Mouse (Mus musculus): Measurements from ENCODE around the gene Ndufs5. TPM values are rescaled to one million over a fixed set of nuclear protein-coding genes. Genes with fewer than 3 reads are reported as not detected.

The Ndufs5 gene
- polyA plus RNA-seq, 1 experiment from 2014 or later, result 257 TPM

DNA sequence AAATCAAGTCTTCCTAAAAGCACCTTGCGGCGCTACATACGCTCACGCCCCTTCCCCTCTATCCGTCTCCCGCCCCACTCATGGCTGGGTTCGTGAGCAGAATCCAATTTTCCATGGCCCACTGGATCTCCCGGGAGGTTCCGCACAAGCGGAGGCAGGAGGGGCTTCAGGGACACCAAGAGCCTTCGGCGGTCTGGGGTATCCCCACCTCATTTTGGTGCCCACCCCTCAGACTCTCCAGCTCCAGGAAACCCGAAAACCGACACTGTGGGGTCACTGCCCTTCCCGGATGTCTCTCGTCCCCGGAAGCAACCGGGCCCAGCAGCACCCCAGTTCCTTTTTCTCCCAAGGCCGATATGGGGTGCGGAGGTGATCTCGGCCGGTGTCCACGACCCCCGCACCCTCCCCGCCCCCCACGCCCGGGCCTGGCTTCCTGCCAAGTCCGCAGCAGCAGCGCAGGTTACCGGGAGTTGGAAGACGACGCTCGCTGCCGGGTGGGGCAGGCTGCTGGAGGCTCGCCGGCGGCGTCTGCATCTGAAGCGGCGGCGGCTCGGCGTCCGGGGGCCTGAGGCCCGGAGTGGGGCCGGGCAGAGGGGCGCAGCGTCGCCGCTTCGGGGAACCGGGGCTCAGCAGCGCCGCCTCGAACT lies 31.6 kb upstream of the Ndufs5 start:
- under 1% methylated on average over 45 of the region's 55 CpGs for WGBS (ENCODE audit: insufficient replicate concordance)

GRCm38 (mm10) chr4:123748726-123749415 lies 30.9 kb upstream of the Ndufs5 start:
- Histone ChIP-seq H3K27ac (ENCODE audit: low read depth) (peak overlapping the region; percentile 41; the same call in 1 of the 2 replicates), H3K4me3 (ENCODE audit: low read depth, low read length) (peak overlapping the region; percentile 86), H3K4me1 (ENCODE audit: insufficient read depth) (peaks cover 8% of the 10 kb centered on the region), H3K4me2 (ENCODE audit: low read depth, low read length) (peak overlapping the region; percentile 87), H3K9ac (replicated peaks) (peak overlapping the region; percentile 91), H3K36me3 (replicated peaks; ENCODE audit: insufficient read depth, low read length) (0 out of 2 replicates have a peak, but pooled peaks cover 4% of the 10 kb centered on the region), H3K27me3 (ENCODE audit: insufficient read depth, low read length) (no peaks in the 10 kb centered on the region), H3K9me3 (ENCODE audit: low read length) (no peaks in the 10 kb centered on the region)
- DNase-seq, result no peak
- 6% methylated on average over 10 of the region's 10 CpGs for WGBS (ENCODE audit: insufficient replicate concordance)
- no peak for TF ChIP-seq EP300 (IDR thresholded peaks at IDR 0.05; ENCODE audit: low read depth)
- no peak for TF ChIP-seq CTCF (IDR thresholded peaks at IDR 0.05; ENCODE audit: low read depth)
- no peak for ATAC-seq

More for the DNA sequence above, 31.6 kb upstream of the Ndufs5 start:
- Histone ChIP-seq H3K4me3 (ENCODE audit: low read depth, low read length) (peak overlapping the region; percentile 86), H3K4me1 (ENCODE audit: insufficient read depth) (peaks cover 8% of the 10 kb centered on the region), H3K4me2 (ENCODE audit: low read depth, low read length) (peak overlapping the region; percentile 87), H3K36me3 (replicated peaks; ENCODE audit: insufficient read depth, low read length) (0 out of 2 replicates have a peak, but pooled peaks cover 4% of the 10 kb centered on the region), H3K27ac (ENCODE audit: low read depth) (peak overlapping the region; percentile 88), H3K27me3 (ENCODE audit: insufficient read depth, low read length) (no peaks in the 10 kb centered on the region), H3K9me3 (ENCODE audit: low read length) (no peaks in the 10 kb centered on the region), H3K9ac (replicated peaks) (peak overlapping the region; percentile 91)
- TF ChIP-seq EP300 (IDR thresholded peaks at IDR 0.05; ENCODE audit: low read depth), result no peak
- no peak for TF ChIP-seq CTCF (IDR thresholded peaks at IDR 0.05; ENCODE audit: low read depth)
- ATAC-seq (peak; percentile 68), DNase-seq (peak; percentile 72)

DNA sequence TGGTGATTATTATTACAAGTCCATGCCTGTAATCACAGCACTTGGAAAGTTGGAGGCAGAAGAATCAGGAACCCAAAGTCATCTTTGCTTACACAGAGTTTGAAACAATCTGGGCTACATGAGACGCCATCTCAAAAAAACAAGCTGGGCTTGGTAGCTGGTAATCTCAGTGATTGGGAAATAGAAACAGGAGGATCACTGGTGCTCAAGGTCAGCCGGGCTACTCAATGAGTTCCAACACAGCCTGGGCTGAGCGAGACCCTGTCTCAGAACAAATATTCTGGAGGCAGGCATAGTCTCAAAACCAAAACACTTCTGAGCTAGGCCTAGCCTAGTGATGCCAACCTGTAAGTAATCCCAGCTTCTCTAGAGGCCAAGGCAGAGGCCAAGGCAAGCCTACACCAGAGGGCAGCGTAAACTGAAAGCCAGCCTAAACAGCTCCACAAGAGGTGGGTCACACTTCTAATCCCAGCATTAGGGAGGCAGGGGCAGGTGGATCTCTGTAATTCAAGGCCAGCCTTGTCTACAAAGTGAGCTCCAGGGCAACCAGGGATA lies 27.3 kb upstream of the Ndufs5 start:
- no peak for ATAC-seq
- TF ChIP-seq CTCF (IDR thresholded peaks at IDR 0.05; ENCODE audit: low read depth), result no peak
- no peak for TF ChIP-seq EP300 (IDR thresholded peaks at IDR 0.05; ENCODE audit: low read depth)
- H3K4me2 ChIP-seq (ENCODE audit: low read depth, low read length), result no peak overlapping the region
- no peak overlapping the region for H3K4me3 ChIP-seq (ENCODE audit: low read depth, low read length)
- H3K27me3 ChIP-seq (ENCODE audit: insufficient read depth, low read length), result no peaks in the 10 kb centered on the region
- DNase-seq, result no peak
- WGBS (ENCODE audit: insufficient replicate concordance), result 73% methylated on average over 4 of the region's 4 CpGs
- H3K9me3 ChIP-seq (ENCODE audit: low read length), result no peaks in the 10 kb centered on the region
- H3K4me1 ChIP-seq (ENCODE audit: insufficient read depth), result peaks cover 8% of the 10 kb centered on the region
- peaks cover 29% of the 10 kb centered on the region for H3K36me3 ChIP-seq (replicated peaks; ENCODE audit: insufficient read depth, low read length)
- H3K9ac ChIP-seq (replicated peaks), result no peak overlapping the region
- peak overlapping the region; percentile 11; the same call in 1 of the 2 replicates for H3K27ac ChIP-seq (ENCODE audit: low read depth)

DNA sequence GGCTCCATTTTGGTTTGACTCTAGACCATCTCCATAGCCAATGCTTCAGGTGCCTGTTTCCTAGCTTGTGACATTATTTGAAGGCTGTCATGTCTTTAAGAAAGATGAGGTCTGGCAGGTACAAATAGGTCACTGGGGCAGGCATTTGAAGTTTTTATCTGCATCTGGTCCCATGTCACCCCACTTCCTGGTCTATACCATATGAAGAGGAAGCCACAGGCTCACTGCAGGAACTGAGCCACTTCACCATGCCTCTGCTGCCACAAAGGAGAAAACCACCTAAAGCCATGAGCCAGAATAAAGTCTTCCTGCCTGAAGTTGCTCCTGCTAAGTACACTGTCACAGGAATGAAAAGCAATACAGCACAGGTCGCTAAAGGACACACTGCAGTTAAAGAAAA lies 24.9 kb upstream of the Ndufs5 start:
- no peak overlapping the region for H3K4me2 ChIP-seq (ENCODE audit: low read depth, low read length)
- DNase-seq (no peak), ATAC-seq (no peak)
- H3K36me3 ChIP-seq (replicated peaks; ENCODE audit: insufficient read depth, low read length), result peaks cover 52% of the 10 kb centered on the region
- WGBS (ENCODE audit: insufficient replicate concordance), result 48% methylated on average over 1 of the region's 1 CpGs
- H3K9ac ChIP-seq (replicated peaks), result no peak overlapping the region
- H3K27me3 ChIP-seq (ENCODE audit: insufficient read depth, low read length), result no peaks in the 10 kb centered on the region
- no peaks in the 10 kb centered on the region for H3K4me1 ChIP-seq (ENCODE audit: insufficient read depth)
- no peaks in the 10 kb centered on the region for H3K9me3 ChIP-seq (ENCODE audit: low read length)
- H3K27ac ChIP-seq (ENCODE audit: low read depth), result no peak overlapping the region
- no peak for TF ChIP-seq EP300 (IDR thresholded peaks at IDR 0.05; ENCODE audit: low read depth)
- TF ChIP-seq CTCF (IDR thresholded peaks at IDR 0.05; ENCODE audit: low read depth), result no peak
- no peak overlapping the region for H3K4me3 ChIP-seq (ENCODE audit: low read depth, low read length)

DNA sequence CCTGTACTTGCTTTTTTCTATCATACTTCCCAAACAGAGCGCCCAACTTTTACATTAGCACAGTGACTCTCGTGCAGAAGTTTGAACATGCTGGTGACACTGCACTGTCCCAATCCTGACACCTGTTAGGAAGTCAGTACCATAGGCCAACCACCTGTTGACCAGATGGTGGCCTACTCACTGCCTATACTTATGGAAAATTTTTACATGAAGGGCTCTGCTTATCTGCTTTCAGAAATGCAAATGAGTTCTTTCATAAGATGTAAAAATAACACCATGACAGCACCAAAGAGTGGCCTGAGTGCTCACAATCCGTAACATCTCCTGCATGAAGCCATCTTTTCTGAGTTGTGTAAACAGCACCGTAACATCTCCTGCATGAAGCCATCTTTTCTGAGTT lies 20.7 kb upstream of the Ndufs5 start:
- Histone ChIP-seq H3K4me2 (ENCODE audit: low read depth, low read length) (no peak overlapping the region), H3K4me1 (ENCODE audit: insufficient read depth) (no peaks in the 10 kb centered on the region), H3K27ac (ENCODE audit: low read depth) (no peak overlapping the region), H3K4me3 (ENCODE audit: low read depth, low read length) (no peak overlapping the region), H3K9me3 (ENCODE audit: low read length) (no peaks in the 10 kb centered on the region), H3K27me3 (ENCODE audit: insufficient read depth, low read length) (no peaks in the 10 kb centered on the region), H3K36me3 (replicated peaks; ENCODE audit: insufficient read depth, low read length) (peaks cover 65% of the 10 kb centered on the region), H3K9ac (replicated peaks) (no peak overlapping the region)
- no peak for TF ChIP-seq CTCF (IDR thresholded peaks at IDR 0.05; ENCODE audit: low read depth)
- no peak for TF ChIP-seq EP300 (IDR thresholded peaks at IDR 0.05; ENCODE audit: low read depth)
- DNase-seq (no peak), ATAC-seq (no peak)
- WGBS (ENCODE audit: insufficient replicate concordance), result 88% methylated on average over 4 of the region's 4 CpGs

DNA sequence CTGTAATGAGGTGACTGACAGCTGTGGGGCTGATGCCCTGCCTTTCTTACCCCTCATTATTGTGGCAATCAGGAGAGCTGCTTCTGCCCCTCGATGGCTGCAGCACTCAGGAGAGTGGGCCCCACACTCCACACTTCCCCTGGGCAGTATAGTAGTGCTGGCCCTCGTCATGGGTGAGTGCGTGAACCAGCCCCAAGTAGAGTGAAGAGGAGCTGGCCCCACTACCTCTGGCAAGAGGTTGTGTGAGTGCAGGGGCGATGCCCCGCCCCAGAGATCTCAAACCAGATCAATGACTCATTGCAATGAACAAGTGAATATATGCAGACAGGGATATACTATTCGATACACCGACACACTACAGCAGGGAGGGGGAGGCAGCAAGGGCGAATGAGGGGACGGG lies 15.5 kb upstream of the Ndufs5 start:
- no peak for DNase-seq
- WGBS (ENCODE audit: insufficient replicate concordance), result 87% methylated on average over 9 of the region's 9 CpGs
- H3K4me3 ChIP-seq (ENCODE audit: low read depth, low read length), result no peak overlapping the region
- no peak overlapping the region for H3K9ac ChIP-seq (replicated peaks)
- no peak overlapping the region for H3K4me2 ChIP-seq (ENCODE audit: low read depth, low read length)
- no peak overlapping the region for H3K27ac ChIP-seq (ENCODE audit: low read depth)
- no peaks in the 10 kb centered on the region for H3K4me1 ChIP-seq (ENCODE audit: insufficient read depth)
- H3K9me3 ChIP-seq (ENCODE audit: low read length), result no peaks in the 10 kb centered on the region
- no peak for ATAC-seq
- TF ChIP-seq CTCF (IDR thresholded peaks at IDR 0.05; ENCODE audit: low read depth) (no peak), EP300 (IDR thresholded peaks at IDR 0.05; ENCODE audit: low read depth) (no peak)
- peaks cover 26% of the 10 kb centered on the region for H3K36me3 ChIP-seq (replicated peaks; ENCODE audit: insufficient read depth, low read length)
- no peaks in the 10 kb centered on the region for H3K27me3 ChIP-seq (ENCODE audit: insufficient read depth, low read length)

All from liver, postnatal 0 days (tissue).